Mouse (Mus musculus): Measurements from ENCODE around the gene Chst13. TPM values are rescaled to one million over a fixed set of nuclear protein-coding genes. Genes with fewer than 3 reads are reported as not detected.

The Chst13 gene
- polyA plus RNA-seq, 2 experiments from 2014 or later: not detected

DNA sequence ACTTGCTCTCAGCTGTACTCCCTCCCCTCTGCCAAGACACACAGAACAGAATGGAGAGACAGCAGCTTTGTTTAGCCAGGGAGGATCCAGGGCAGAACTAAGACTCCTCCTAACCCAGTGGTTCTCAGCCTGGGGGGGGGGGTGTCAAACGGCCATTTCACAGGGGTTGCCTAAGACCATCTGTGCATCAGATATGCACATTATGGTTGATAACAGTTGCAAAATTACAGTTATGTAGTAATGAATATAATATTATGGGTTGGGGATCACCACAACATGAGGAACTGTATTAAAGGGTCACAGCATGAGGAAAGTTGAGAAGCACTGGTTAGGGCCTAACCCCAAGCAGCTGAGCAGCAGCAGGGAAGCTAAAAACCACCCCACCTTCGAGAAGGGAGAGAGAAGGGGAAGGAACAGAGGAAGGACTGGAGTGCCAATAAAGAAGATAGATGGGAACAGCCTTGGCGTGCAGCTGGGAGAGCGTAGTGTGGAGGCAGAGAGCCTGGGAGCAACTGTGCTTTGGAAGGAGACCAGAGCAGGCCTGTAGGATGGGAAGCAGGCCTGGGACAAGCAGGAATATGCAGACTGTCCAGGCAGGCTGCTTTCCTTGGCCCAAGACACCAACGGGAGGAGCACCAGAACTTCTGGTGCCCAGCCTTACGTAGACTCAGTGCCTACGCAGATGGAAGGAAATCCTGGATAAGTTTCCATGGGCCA lies 5.4 kb downstream of the Chst13 start:
- ATAC-seq: no peak

DNA sequence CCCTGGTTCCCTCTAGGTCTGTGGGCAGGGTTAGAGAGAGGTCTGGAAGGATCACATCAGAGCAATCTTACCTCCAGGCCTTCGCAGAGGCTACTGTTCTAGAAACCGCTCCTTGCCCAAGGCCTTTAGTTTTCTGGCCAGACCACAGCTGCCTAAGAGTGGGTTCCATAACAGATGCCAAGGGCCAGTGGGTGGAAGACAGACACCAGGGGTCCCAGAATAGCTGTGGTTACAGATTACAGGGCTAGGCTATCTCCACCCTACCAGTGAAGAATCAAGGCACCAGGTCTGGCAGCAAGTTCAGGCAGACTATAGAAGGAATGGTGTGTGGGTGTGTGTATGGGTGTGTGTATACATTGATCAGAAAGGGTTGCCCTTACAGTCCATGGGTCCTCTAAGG lies 6.0 kb downstream of the Chst13 start:
- no peak for ATAC-seq

DNA sequence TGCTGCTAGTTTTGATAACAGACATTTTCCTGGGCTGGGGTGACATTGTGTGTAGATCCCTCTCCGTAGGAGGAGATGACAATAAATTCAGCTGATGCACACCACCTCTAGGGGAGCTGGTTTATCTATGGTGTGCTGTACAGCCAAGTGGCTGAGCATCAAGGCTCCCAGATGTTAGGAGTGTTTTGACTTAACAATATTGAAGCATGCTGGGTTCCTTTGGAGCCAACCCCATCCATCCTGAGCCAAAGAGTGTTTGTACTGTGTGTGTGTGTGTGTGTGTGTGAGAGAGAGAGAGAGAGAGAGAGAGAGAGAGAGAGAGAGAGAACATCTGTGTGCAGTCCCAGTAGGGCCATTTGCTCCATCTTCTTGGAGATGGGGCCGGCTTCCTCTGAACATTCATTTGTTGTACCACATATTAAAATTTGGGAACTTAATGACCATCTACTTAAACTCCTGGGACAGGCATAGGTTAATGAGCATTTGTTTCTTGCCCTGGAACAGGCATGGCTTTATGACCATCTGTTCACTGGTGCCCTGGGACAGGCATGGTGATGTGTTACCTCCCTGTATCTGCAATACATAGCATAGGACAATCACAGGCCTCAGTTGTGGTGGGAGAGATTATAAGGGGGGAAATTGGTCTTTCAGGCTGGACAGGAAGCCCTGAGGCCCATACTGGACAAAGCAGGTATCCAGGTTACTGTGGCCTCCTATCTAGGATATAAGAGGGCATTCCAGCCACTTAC lies 7.3 kb downstream of the Chst13 start:
- no peak for ATAC-seq

DNA sequence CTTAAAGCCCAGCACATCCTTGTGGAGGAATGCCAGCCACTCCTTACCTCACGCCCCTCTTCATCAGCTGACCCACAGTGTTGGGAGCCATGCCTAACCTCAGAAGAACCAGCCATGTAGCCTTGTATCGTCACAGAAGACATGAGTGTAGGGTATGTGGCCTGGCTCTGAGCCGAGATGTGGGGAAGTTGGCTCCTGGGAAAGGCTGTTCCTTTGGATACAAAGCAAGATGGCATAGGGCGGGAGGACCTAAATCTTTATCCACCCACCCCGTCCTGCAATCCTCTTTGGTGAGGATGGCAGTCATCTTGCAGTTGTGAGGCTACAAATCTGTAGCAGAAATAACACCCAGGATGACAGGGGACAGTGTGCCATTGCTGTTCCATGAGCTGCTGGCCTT lies 9.0 kb downstream of the Chst13 start:
- no peak for ATAC-seq

DNA sequence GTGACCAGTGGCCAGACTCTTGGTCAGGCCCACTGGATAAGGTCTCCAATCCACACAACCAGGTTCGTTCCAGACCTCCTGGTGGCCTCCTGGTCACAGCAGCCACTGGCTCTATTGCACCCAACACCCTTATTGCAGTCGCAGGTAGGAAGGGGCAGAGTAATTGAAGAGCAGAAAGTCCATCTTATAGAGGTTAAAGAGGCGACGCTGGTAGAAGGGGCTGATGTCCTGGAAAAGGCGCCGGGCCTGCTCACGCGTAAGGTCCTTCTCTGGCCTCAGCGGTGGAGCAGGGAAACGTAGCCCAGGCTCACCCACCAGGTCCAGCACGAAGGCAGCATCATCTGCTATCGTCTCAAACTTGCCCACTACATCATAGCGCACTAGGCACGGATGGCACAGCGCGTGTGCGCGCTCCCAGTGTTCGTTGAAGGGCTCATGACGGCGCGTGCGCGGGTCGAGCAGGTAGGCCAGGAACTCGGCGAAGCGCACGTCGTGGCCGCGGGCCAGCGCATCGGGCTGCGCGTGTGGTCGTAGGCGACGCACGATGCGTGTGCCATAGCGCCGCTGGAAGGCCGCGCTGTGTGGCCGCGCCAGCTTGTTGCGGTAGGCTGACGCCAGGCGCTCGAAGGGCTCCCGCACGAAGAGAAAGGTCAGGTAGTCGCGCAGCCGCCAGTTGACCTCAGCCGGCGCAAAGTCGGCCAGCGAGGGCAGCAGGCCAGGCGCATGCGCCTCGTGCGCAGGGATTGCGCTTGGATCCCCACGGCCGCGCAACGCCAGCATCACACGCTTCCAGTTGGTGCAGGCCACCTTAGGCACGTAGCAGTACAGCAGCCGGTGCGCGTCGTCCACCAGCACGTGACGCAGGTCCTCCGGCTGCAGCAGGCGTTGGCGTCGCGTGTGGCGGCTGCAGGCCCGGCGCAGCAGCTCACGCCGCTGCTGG lies 15.9 kb downstream of the Chst13 start:
- ATAC-seq: no peak

DNA sequence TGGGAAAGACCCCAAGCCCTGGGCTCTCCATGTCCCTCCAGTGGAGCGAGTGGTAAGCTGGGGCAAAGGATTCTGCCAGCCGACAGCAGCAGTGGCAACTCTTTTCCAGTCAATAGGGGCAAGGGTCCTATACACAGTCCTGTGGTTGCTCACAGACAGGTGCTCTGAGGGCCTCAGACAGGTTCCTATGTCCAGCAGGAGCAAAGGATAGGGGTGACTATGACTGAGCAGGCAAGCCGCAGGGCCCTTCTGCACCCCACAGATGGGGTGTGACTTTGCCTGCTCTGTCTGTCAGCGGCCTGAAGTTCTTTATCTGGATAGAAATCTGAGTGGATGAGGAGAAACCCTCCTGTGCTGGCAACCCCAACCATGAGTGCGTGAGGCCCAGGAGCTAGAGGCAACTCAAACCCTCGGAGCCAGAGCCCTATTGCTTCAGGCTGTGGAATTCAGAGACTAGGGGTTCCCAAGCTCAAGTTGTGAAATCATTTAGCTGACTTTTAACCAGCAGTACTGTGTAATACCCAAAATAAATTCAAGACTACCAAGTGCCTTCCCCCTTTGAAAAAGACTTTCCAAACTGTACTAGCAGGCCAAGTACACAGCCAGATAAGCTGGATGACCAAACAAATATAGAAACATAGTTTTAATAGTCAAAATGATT lies 18.5 kb downstream of the Chst13 start:
- no peak for ATAC-seq

DNA sequence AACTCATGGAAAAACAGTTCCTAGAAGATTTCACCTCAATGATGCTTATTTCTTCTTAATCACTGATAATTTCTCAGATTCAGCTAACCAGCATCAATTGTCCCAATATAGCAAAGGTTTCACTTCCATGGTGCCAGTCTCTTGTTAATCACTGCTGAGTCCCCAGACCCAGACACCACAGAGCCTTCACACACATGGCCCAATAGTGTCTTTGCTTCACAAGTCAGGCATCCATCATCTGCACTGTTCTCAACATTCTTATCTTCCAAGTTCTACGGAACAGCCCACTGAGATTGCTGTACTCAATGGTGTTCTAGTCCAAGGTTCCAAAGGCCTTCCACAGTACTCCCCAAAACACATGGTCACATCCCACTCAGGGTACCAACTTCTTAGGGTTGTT lies 24.1 kb downstream of the Chst13 start, which contains the start of gene BC048671:
TSS of gene BC048671 (plus strand) at position 301 of the 400 bp plus-strand sequence.
- ATAC-seq: no peak

DNA sequence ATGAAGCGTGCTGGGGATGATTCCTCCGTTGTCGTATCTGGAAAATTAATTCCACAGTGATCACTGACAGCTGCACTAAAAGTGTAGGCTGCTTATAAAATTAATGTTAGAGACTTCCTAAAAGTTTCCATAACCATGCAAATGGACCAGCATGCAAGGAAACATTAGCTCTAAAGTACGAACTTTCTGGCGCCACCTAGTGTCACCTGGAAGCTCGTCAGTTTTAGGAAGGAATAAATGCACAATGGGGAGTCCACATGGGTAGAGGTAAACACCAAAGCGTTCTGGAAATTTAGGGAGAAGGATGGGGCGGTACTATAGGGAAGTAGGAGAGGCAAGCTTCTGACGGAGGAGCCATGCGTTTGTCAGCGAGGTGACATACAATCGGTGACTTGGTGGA lies 36.7 kb downstream of the Chst13 start:
- ATAC-seq: no peak

Other genes starting within 250 kb of the Chst13 start
- gene Vmn1r49, start 246.7 kb downstream of the Chst13 start, polyA plus RNA-seq (2017; shearing (Covaris generic)): not detected
- not detected for gene Vmn1r50, start 223.8 kb downstream of the Chst13 start, polyA plus RNA-seq (2017; shearing (Covaris generic))
- gene Vmn1r51, start 202.6 kb downstream of the Chst13 start, polyA plus RNA-seq (2017; shearing (Covaris generic)): not detected
- not detected for gene Vmn1r52, start 150.4 kb downstream of the Chst13 start, polyA plus RNA-seq (2017; shearing (Covaris generic))
- gene V1ra8, start 122.4 kb downstream of the Chst13 start, polyA plus RNA-seq (2017; shearing (Covaris generic)): not detected
- gene Vmn1r53, start 100.7 kb downstream of the Chst13 start, polyA plus RNA-seq (2017; shearing (Covaris generic)): not detected
- not detected for gene Vmn1r54, start 78.9 kb downstream of the Chst13 start, polyA plus RNA-seq (2017; shearing (Covaris generic))
- gene BC048671, start 24.0 kb downstream of the Chst13 start, polyA plus RNA-seq (2017; shearing (Covaris generic)): not detected
- gene Uroc1, start 8.1 kb upstream of the Chst13 start, polyA plus RNA-seq (2017; shearing (Covaris generic)): not detected
- 1 to 10 TPM; 5.9 to 6.8 TPM for gene Zxdc, start 44.3 kb upstream of the Chst13 start, polyA plus RNA-seq (2017; shearing (Covaris generic))
- not detected for gene Cfap100, start 103.6 kb upstream of the Chst13 start, polyA plus RNA-seq (2017; shearing (Covaris generic))
- not detected for gene Klf15, start 137.4 kb upstream of the Chst13 start, polyA plus RNA-seq (2017; shearing (Covaris generic))
- gene Aldh1l1, start 161.2 kb upstream of the Chst13 start, polyA plus RNA-seq (2017; shearing (Covaris generic)): 1 to 10 TPM; 1.4 to 5.1 TPM

All from CD4-positive, CD25-positive, alpha-beta regulatory T cell, adult 4 months (primary cell).